Comparison of ENCODE assay signal across 21 mouse cellular contexts in genomic region chr11:88952117-88952516, GRCm38 (mm10). TPM values are rescaled to one million over a fixed set of nuclear protein-coding genes. Genes with fewer than 3 reads are reported as not detected.
"Had no signal": no experiment of that assay in that cellular context is flagged by ENCODE, and none has a peak within 500 bp of the region (broad histone marks: within the 10 kb centered on the region; RNA-seq: fewer than 3 reads in every experiment).

No protein-coding gene starts in this region.

- H3K9ac ChIP-seq: liver, postnatal 0 days; lung, embryonic 15.5 days; midbrain, embryonic 12.5 days; neural tube, embryonic 12.5 days; stomach, embryonic 15.5 days had no signal

- DNase-seq: liver, postnatal 0 days; lung, adult 2 months; lung, postnatal 14 days; lung, postnatal 36 days; midbrain, embryonic 14.5 days; right cerebral cortex, postnatal 14 days; thymus, adult 2 months; thymus, postnatal 36 days had no signal

- H3K27ac ChIP-seq: lung, embryonic 15.5 days; macrophage; midbrain, embryonic 12.5 days; neural tube, embryonic 12.5 days; stomach, embryonic 15.5 days; stomach, postnatal 0 days had no signal

- H3K9me3 ChIP-seq: lung, embryonic 15.5 days; megakaryocyte, embryonic 14.5 days; midbrain, embryonic 12.5 days; neural tube, embryonic 12.5 days; stomach, embryonic 15.5 days had no signal

- H3K4me3 ChIP-seq: lung, embryonic 15.5 days; megakaryocyte, embryonic 14.5 days; midbrain, embryonic 12.5 days; myocyte; neural tube, embryonic 12.5 days; stomach, embryonic 15.5 days had no signal

- H3K27me3 ChIP-seq: lung, embryonic 15.5 days; megakaryocyte, embryonic 14.5 days; midbrain, embryonic 12.5 days; neural tube, embryonic 12.5 days; stomach, embryonic 15.5 days had no signal

- H3K4me1 ChIP-seq: neural tube, embryonic 12.5 days had no signal

- H3K36me3 ChIP-seq: lung, embryonic 15.5 days; neural tube, embryonic 12.5 days had no signal

- ATAC-seq: liver, postnatal 0 days; lung, postnatal 0 days; midbrain, embryonic 16.5 days had no signal

- H3K4me2 ChIP-seq: lung, embryonic 15.5 days; midbrain, embryonic 12.5 days; neural tube, embryonic 12.5 days; stomach, embryonic 15.5 days had no signal

RNA-seq across cellular contexts. Expression of gene Elobl, which starts 14.6 kb away (rescaled TPM):
- total RNA-seq: megakaryocyte progenitor cell, adult 5-6 weeks; neutrophil, adult 5-6 weeks had no signal
- polyA plus RNA-seq: liver, postnatal 0 days; lung, embryonic 15.5 days; lung, postnatal 0 days; macrophage; midbrain, embryonic 12.5 days; midbrain, embryonic 14.5 days; midbrain, embryonic 16.5 days; neural tube, embryonic 12.5 days; neural tube, embryonic 14.5 days; stomach, embryonic 15.5 days; stomach, postnatal 0 days had no signal
